Mouse (Mus musculus) megakaryocyte-erythroid progenitor cell, adult 5-6 weeks (primary cell): ENCODE measurements around the gene Fam20b. TPM values are rescaled to one million over a fixed set of nuclear protein-coding genes. Genes with fewer than 3 reads are reported as not detected.

Experiments
- ATAC-seq: replicated peaks from 2 replicates; pipeline ENCODE4 v1.8.0; 2016; ENCODE audit warnings: mild to moderate bottlenecking, inconsistent platforms; ENCODE audit not compliant: severe bottlenecking, poor library complexity, low FRiP score, low TSS enrichment
- total RNA-seq, 2 experiments: library from RNA; stranded (forward) in 1 of 2; stranded (reverse) in 1 of 2; fragments of 200-1000, 215-1000 nt in 1 of 2; fragments of >200 nt in 1 of 2; fragmentation: Nextera tagmentation in 1 of 2; gene quantifications; 2 replicates each; pipeline ENCODE4 v1.2.3; 2014 to 2017

Fam20b gene
- total RNA-seq, 2 experiments from 2014 or later = 35.7 to 46.9 TPM

GRCm38 (mm10) chr1:156733559-156733958 is 14.7 kb upstream of the Fam20b start:
- no peak for ATAC-seq

GRCm38 (mm10) chr1:156732996-156733395 is 14.1 kb upstream of the Fam20b start:
- no peak for ATAC-seq

GRCm38 (mm10) chr1:156730802-156731201 is 11.9 kb upstream of the Fam20b start:
- peak; percentile 62 for ATAC-seq

GRCm38 (mm10) chr1:156727234-156728108 is 8.6 kb upstream of the Fam20b start:
- no peak for ATAC-seq

- ATAC-seq = peak; percentile 66
These were observed 3.2 kb upstream of the Fam20b start for GRCm38 (mm10) chr1:156722089-156722488.

GRCm38 (mm10) chr1:156720046-156720445 is 1.2 kb upstream of the Fam20b start:
- ATAC-seq = no peak

- ATAC-seq = peak; percentile 28
These were observed 468 bp downstream of the Fam20b start for GRCm38 (mm10) chr1:156718286-156718949.

GRCm38 (mm10) chr1:156717751-156718285 is 1.1 kb downstream of the Fam20b start:
- no peak for ATAC-seq

GRCm38 (mm10) chr1:156716681-156717080 is 2.2 kb downstream of the Fam20b start:
- no peak for ATAC-seq

GRCm38 (mm10) chr1:156710472-156711098 is 8.3 kb downstream of the Fam20b start:
- no peak for ATAC-seq

- no peak for ATAC-seq
These were observed 10.2 kb downstream of the Fam20b start for GRCm38 (mm10) chr1:156708672-156709071.

GRCm38 (mm10) chr1:156705696-156706285 is 13.1 kb downstream of the Fam20b start:
- ATAC-seq = 0 out of 2 replicates have a peak, but pooled peaks have one; percentile 31

GRCm38 (mm10) chr1:156703444-156703843 is 15.4 kb downstream of the Fam20b start:
- no peak for ATAC-seq

- no peak for ATAC-seq
These were observed 16.7 kb downstream of the Fam20b start for GRCm38 (mm10) chr1:156702151-156702550.

GRCm38 (mm10) chr1:156686025-156686661 is 32.7 kb downstream of the Fam20b start:
- ATAC-seq = no peak

GRCm38 (mm10) chr1:156679599-156679998 is 39.3 kb downstream of the Fam20b start:
- ATAC-seq = no peak

GRCm38 (mm10) chr1:156677230-156677629 is 41.7 kb downstream of the Fam20b start:
- no peak for ATAC-seq

GRCm38 (mm10) chr1:156676596-156676995 is 42.3 kb downstream of the Fam20b start:
- ATAC-seq = no peak

GRCm38 (mm10) chr1:156676171-156676570 is 42.7 kb downstream of the Fam20b start:
- peak; percentile 66 for ATAC-seq
